Mouse (Mus musculus) myocyte (in vitro differentiated cells): ENCODE measurements around the gene Spem2. TPM values are rescaled to one million over a fixed set of nuclear protein-coding genes. Genes with fewer than 3 reads are reported as not detected.
A peak's percentile ranks its signal among the peaks of the same experiment; 100 is the strongest.

ENCODE experiments used
- H3K27me3 ChIP-seq: one replicate; pipeline ENCODE4 v1.6.1; 2011; ENCODE audit not compliant: control insufficient read depth, insufficient read depth, insufficient read length
- H3K36me3 ChIP-seq: one replicate; pipeline ENCODE4 v1.6.1; 2011; ENCODE audit not compliant: control insufficient read depth, insufficient read depth
- H3K4me2 ChIP-seq: one replicate; pipeline ENCODE4 v1.6.1; 2011; ENCODE audit warnings: low read depth, control low read depth
- H3K4me3 ChIP-seq: one replicate; pipeline ENCODE4 v1.5.1; 2011; ENCODE audit warnings: mild to moderate bottlenecking, control low read depth, moderate library complexity
- H3K79me2 ChIP-seq: one replicate; pipeline ENCODE4 v1.6.1; 2011; ENCODE audit not compliant: control insufficient read depth, insufficient read depth
- H3ac ChIP-seq: one replicate; pipeline ENCODE4 v1.6.1; 2011; ENCODE audit not compliant: control insufficient read depth, insufficient read length
- CEBPB ChIP-seq: IDR thresholded peaks from 2 replicates; pipeline ENCODE4 v1.6.1; 2011; ENCODE audit warnings: mild to moderate bottlenecking, moderate library complexity; ENCODE audit not compliant: poor library complexity, insufficient read depth, severe bottlenecking
- E2F4 ChIP-seq: IDR thresholded peaks from one replicate; pipeline ENCODE4 v1.6.1; 2011; ENCODE audit warnings: mild to moderate bottlenecking, control low read depth, moderate library complexity; ENCODE audit not compliant: insufficient read depth
- MAX ChIP-seq: IDR thresholded peaks from one replicate; pipeline ENCODE4 v1.6.1; 2011; ENCODE audit warnings: low read depth, mild to moderate bottlenecking, control low read depth
- MYOD1 ChIP-seq, 3 experiments: IDR thresholded peaks; one replicate each; pipeline ENCODE4 v1.6.1; 2011; ENCODE audit warnings: control low read depth in 2 of 3, low read depth in 2 of 3, mild to moderate bottlenecking in 2 of 3, moderate library complexity in 1 of 3; ENCODE audit not compliant: insufficient read length in 2 of 3, control insufficient read depth in 1 of 3
- MYOG ChIP-seq, 3 experiments: IDR thresholded peaks; one replicate each; pipeline ENCODE4 v1.6.1; 2011; ENCODE audit warnings: control low read depth in 2 of 3, low read depth in 2 of 3, mild to moderate bottlenecking in 2 of 3; ENCODE audit not compliant: insufficient read length in 2 of 3, control insufficient read depth in 1 of 3, insufficient read depth in 1 of 3
- POLR2A ChIP-seq: IDR thresholded peaks from one replicate; pipeline ENCODE4 v1.6.1; 2011; ENCODE audit warnings: low read depth, mild to moderate bottlenecking, control low read depth, moderate library complexity; ENCODE audit not compliant: insufficient read length
- POLR2AphosphoS2 ChIP-seq: IDR thresholded peaks from one replicate; pipeline ENCODE4 v1.6.1; 2011; ENCODE audit warnings: low read depth, control low read depth; ENCODE audit not compliant: insufficient read length
- REST ChIP-seq: IDR thresholded peaks from one replicate; pipeline ENCODE4 v1.6.1; 2011; ENCODE audit warnings: mild to moderate bottlenecking, control low read depth, moderate library complexity; ENCODE audit not compliant: insufficient read depth, insufficient read length
- SRF ChIP-seq: IDR thresholded peaks from one replicate; pipeline ENCODE4 v1.6.1; 2011; ENCODE audit warnings: low read depth; ENCODE audit not compliant: control insufficient read depth, insufficient read length
- TCF12 ChIP-seq: IDR thresholded peaks from one replicate; pipeline ENCODE4 v1.6.1; 2011; ENCODE audit warnings: mild to moderate bottlenecking, control low read depth; ENCODE audit not compliant: poor library complexity, insufficient read depth, severe bottlenecking
- TCF3 ChIP-seq: IDR thresholded peaks from one replicate; pipeline ENCODE4 v1.6.1; 2011; ENCODE audit warnings: low read depth, control low read depth; ENCODE audit not compliant: insufficient read length
- USF1 ChIP-seq: IDR thresholded peaks from one replicate; pipeline ENCODE4 v1.6.1; 2011; ENCODE audit warnings: low read depth, mild to moderate bottlenecking, control low read depth, moderate library complexity
- polyA plus RNA-seq: library from polyadenylated mRNA; unstranded; fragments of >200 nt; fragmentation: generic; extraction: Trizol; gene quantifications from one replicate; pipeline ENCODE4 v1.2.1, GENCODE M21; 2012; ENCODE audit warnings: missing spikeins

Spem2 gene
- polyA plus RNA-seq, 1 experiment: not detected

DNA sequence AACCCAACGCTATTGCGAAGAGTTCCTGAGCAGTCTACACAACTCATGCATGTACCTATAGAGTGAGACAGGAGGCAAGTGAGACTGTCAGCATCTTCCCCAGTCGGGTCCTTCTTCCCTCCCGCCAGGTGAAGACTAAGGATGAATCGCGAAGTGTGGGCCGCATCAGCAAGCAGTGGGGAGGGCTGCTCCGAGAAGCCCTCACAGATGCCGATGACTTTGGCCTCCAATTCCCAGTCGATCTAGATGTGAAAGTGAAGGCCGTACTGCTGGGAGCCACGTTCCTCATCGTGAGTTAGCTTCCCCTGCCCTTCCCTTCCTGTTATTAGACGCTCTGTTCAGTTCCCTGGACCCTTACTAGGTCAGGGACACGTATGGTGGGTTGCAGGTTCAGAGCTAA lies 31.6 kb upstream of the Spem2 start:
- Histone ChIP-seq H3K4me2 (no peak overlapping the region), H3K4me3 (no peak overlapping the region), H3K36me3 (peaks cover 12% of the 10 kb centered on the region), H3K79me2 (peaks cover 9% of the 10 kb centered on the region), H3K27me3 (no peaks in the 10 kb centered on the region), H3ac (no peak overlapping the region)
- no peak for TF ChIP-seq POLR2AphosphoS2

DNA sequence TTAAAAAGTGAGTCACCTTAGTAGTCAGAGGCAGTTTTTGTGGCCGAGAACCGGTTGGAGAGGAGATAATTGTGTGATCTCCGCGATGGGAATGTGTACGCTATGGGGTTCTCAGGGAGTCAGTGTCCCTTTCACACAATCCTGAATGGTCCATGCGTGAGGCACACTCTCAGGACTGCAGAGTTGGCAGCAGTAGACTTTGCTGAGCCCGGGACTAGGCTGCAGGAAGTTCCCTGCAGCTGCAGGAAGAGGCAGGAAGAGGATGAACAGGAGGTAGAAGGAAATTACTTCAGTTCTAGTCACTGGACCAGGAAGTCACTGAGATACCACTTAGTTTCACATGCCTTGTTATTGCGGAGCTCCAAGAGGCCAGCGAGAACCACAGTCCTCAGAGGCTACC lies 30.9 kb upstream of the Spem2 start:
- Histone ChIP-seq H3K36me3 (peaks cover 12% of the 10 kb centered on the region), H3K4me2 (no peak overlapping the region), H3K4me3 (no peak overlapping the region), H3ac (no peak overlapping the region), H3K27me3 (no peaks in the 10 kb centered on the region), H3K79me2 (peaks cover 9% of the 10 kb centered on the region)
- no peak for TF ChIP-seq POLR2A
- no peak for TF ChIP-seq MAX
- TF ChIP-seq SRF: no peak
- TF ChIP-seq REST: no peak
- no peak for TF ChIP-seq MYOG (IDR thresholded peaks at IDR 0.05; ENCODE audit: control insufficient read depth in 1 of 3, insufficient read depth in 1 of 3, insufficient read length in 2 of 3, low read depth in 2 of 3)
- no peak for TF ChIP-seq POLR2AphosphoS2
- no peak for TF ChIP-seq E2F4
- TF ChIP-seq MYOD1 (IDR thresholded peaks at IDR 0.05; ENCODE audit: control insufficient read depth in 1 of 3, insufficient read length in 2 of 3, low read depth in 2 of 3): no peak
- TF ChIP-seq CEBPB: no peak
- no peak for TF ChIP-seq USF1
- no peak for TF ChIP-seq TCF12
- TF ChIP-seq TCF3: no peak

DNA sequence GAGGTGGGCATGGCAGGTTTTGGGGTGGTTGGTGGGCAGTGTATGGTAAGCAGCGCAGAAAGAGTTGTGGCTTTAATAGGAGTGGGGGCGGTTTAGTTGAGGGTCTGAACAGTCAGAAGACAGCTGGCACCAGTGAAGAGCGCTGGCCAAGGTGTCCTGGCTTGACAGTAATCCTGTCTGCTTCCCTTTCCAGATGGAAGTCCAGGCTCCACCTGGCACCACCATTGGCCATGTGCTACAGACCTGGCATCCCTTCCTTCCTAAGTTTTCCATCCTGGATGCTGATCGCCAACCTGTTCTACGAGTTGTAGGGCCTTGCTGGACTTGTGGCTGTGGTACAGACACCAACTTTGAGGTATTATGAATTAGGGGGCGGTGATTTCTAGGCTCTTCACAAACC lies 29.8 kb upstream of the Spem2 start:
- H3K4me2 ChIP-seq: peak overlapping the region; percentile 98
- peaks cover 9% of the 10 kb centered on the region for H3K79me2 ChIP-seq
- peak overlapping the region; percentile 97 for H3K4me3 ChIP-seq
- TF ChIP-seq CEBPB: no peak
- no peak for TF ChIP-seq POLR2AphosphoS2
- TF ChIP-seq MYOD1 (IDR thresholded peaks at IDR 0.05; ENCODE audit: control insufficient read depth in 1 of 3, insufficient read length in 2 of 3, low read depth in 2 of 3): no peak
- no peaks in the 10 kb centered on the region for H3K27me3 ChIP-seq
- H3K36me3 ChIP-seq: peaks cover 12% of the 10 kb centered on the region
- no peak overlapping the region for H3ac ChIP-seq

DNA sequence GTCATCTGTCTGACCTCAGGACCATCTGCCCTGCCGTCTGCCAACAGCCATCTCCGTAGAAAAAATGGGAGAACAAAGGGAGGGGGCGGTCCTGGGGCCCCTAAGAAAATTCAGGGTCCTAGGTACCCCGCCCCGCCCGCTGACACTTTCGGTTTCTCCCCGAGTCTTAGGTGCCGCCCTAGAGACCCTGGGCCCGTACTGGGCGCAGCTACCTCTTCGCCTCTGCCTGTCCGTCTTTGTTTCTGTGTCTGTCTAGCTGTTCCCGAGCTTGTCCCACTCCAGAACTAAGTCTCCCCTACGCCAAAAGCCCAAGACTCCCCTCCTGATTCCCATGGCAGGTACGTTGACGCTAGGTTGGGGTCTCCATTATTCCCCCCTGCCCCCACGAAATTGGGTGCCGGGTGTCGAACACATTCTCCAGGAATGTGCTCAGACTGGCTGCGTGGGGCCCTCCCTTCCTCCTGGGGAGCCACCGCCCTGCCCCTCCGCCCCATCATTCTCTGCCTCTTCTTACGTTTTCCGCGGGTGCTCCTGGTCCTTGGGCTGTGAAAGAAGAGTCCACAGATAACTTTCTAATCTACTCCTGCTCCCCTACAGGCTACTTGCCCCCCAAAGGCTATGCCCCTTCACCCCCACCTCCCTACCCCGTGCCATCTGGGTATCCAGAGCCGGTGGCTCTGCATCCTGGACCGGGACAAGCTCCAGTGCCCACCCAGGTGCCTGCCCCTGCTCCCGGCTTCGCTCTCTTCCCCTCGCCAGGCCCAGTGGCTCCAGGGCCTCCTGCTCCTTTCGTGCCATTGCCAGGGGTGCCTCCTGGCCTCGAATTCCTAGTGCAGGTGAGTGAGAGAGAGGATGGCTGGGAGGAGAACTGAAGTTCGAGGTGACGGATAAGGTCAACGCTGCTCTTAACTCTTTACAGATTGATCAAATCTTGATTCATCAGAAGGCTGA lies 28.7 kb upstream of the Spem2 start:
- peak overlapping the region; percentile 98 for H3K4me2 ChIP-seq
- H3K36me3 ChIP-seq: peaks cover 12% of the 10 kb centered on the region
- H3K79me2 ChIP-seq: peaks cover 9% of the 10 kb centered on the region
- peak overlapping the region; percentile 40 for H3ac ChIP-seq
- peak overlapping the region; percentile 97 for H3K4me3 ChIP-seq
- no peaks in the 10 kb centered on the region for H3K27me3 ChIP-seq
- no peak for TF ChIP-seq CEBPB
- no peak for TF ChIP-seq SRF
- peak; percentile 21 for TF ChIP-seq POLR2A

DNA sequence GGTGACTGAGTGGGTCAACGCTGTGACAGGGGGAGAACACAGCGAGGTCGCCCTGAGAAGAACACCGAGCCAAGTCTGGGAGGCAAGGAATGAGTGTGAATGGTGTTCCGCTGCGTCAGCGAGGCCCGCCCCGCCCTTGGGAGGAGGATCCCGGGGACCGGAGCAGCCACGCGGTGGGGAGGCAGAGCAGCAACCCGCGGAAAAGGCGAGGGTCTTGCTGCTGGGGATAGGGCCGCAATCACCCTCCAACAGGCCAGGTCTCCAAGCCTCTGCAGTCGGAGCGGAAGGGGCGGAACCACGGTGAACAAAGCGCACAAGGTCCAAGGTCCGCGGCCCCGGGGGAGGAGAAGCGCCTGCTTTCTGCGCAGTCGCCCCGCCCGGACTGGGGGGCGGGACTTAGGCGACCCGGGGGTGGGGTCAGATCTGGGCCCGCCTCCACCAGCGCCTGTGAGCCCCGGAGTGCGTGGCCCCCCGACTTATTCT lies 28.0 kb upstream of the Spem2 start, which contains the start of gene Plscr3:
TSS of gene Plscr3 (plus strand) at position 179 of the 483 bp plus-strand sequence.
- TF ChIP-seq POLR2A (peak; percentile 88), POLR2AphosphoS2 (peak; percentile 92), MAX (peak; percentile 25), MYOD1 (IDR thresholded peaks at IDR 0.05; ENCODE audit: control insufficient read depth in 1 of 3, insufficient read length in 2 of 3, low read depth in 2 of 3) (no peak), TCF3 (no peak), SRF (no peak)
- Histone ChIP-seq H3K36me3 (peaks cover 12% of the 10 kb centered on the region), H3ac (peak within 1 kb of the TSS; percentile 40), H3K4me2 (peak within 1 kb of the TSS; percentile 98), H3K4me3 (peak within 1 kb of the TSS; percentile 97), H3K27me3 (no peaks in the 10 kb centered on the region), H3K79me2 (peaks cover 9% of the 10 kb centered on the region)
